Mouse (Mus musculus): ENCODE measurements around the gene Ccdc191. TPM values are rescaled to one million over a fixed set of nuclear protein-coding genes. Genes with fewer than 3 reads are reported as not detected.

The Ccdc191 gene
- 12.6 and 14.4 TPM in 2 replicates for polyA plus RNA-seq (2014; fragmentation: Nextera tagmentation; extraction: Ambion mirVana)

DNA sequence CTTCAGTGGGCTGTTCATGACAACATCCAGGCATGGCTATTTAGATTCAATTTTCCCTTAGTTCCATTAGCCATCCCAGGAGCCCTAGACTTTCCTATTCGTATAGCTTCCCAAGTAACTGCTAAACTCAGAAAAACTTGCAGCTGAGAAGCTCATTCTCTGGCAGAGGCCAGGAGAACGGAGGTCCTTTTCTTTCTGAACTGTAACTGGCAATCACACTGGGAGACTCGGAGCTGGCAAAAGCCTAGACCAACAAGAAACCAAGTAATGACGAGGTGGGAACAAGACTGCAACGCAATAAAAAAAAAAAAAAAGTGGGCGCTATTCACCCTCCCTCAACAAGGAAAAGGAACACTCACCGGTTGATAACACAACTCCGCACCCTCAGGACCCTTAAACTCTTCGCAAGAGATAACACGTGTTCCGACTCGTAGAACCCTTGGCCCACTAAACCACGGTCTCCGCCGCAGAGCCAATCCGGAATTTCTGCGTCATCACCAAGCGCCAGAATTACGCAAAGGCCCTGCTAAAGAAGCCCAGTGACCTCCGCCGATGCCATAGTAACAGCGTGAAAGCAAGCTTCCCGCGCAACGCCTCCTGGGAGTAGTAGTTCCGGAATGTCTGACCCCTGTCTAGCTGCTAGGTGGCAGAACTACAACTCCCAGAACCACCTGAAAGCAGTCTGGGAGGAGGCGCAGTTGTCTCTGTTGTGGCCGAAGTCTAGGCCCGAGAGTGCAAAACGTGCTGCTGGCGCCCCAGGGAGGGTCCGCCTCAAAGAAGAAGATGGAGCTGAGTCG is at the start of gene Ccdc191:
Gene Ccdc191, plus strand, starts transcription at position 593 of the 797 bp plus-strand sequence.
- no peaks in the 10 kb centered on the region for H3K36me3 ChIP-seq (ENCODE audit: control insufficient read depth, insufficient read depth, low read length)
- no peaks in the 10 kb centered on the region for H3K4me1 ChIP-seq (ENCODE audit: control insufficient read depth, insufficient read depth, low read length)
- under 1% methylated on average over 33 of the region's 33 CpGs for WGBS
- peak within 1 kb of the TSS; percentile 86 for H3K9ac ChIP-seq (ENCODE audit: low read length)
- H3K9me3 ChIP-seq (ENCODE audit: control insufficient read depth, low read length): no peaks in the 10 kb centered on the region
- H3K4me2 ChIP-seq (ENCODE audit: low read depth, severe bottlenecking): peak within 1 kb of the TSS; percentile 75
- peak; percentile 100 for DNase-seq (ENCODE audit: low spot score)
- peak; percentile 100 for ATAC-seq (ENCODE audit: insufficient number of reproducible peaks, low FRiP score, low TSS enrichment, low read depth)
- H3K27ac ChIP-seq (replicated peaks; ENCODE audit: low read depth, low read length): peak within 1 kb of the TSS; percentile 42; the same call in 1 of the 2 replicates
- H3K4me3 ChIP-seq (ENCODE audit: low read depth, low read length): peak within 1 kb of the TSS; percentile 68
- no peaks in the 10 kb centered on the region for H3K27me3 ChIP-seq (ENCODE audit: control insufficient read depth, insufficient read depth, low read length)

DNA sequence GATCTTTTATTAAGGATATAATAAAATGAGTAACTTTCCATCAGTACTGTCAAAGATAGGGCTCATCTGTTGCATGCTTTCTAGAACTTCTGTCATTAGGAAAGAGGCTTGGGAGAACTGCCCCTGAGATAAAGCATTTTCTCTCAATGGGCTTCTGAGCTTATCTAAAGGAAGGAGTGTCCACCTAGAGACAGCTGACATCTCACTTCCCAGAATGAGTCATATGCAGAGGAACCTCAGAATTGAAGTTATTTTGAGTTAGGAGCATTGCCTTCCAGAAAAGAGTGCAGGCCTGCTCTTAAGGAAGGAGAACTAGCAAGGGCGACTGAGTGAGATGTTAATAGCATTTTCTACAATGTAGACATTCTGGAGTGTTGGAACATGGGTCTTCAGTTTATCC is 48.4 kb upstream of the Ccdc191 start:
- 97% methylated on average over 1 of the region's 1 CpGs for WGBS
- no peaks in the 10 kb centered on the region for H3K36me3 ChIP-seq (ENCODE audit: control insufficient read depth, insufficient read depth, low read length)
- H3K4me2 ChIP-seq (ENCODE audit: low read depth, severe bottlenecking): no peak overlapping the region
- H3K27ac ChIP-seq (replicated peaks; ENCODE audit: low read depth, low read length): no peak overlapping the region
- no peak for ATAC-seq (ENCODE audit: insufficient number of reproducible peaks, low FRiP score, low TSS enrichment, low read depth)
- H3K27me3 ChIP-seq (ENCODE audit: control insufficient read depth, insufficient read depth, low read length): no peaks in the 10 kb centered on the region
- no peak overlapping the region for H3K4me3 ChIP-seq (ENCODE audit: low read depth, low read length)
- H3K4me1 ChIP-seq (ENCODE audit: control insufficient read depth, insufficient read depth, low read length): no peaks in the 10 kb centered on the region
- DNase-seq (ENCODE audit: low spot score): no peak
- H3K9me3 ChIP-seq (ENCODE audit: control insufficient read depth, low read length): no peaks in the 10 kb centered on the region
- no peak overlapping the region for H3K9ac ChIP-seq (ENCODE audit: low read length)

DNA sequence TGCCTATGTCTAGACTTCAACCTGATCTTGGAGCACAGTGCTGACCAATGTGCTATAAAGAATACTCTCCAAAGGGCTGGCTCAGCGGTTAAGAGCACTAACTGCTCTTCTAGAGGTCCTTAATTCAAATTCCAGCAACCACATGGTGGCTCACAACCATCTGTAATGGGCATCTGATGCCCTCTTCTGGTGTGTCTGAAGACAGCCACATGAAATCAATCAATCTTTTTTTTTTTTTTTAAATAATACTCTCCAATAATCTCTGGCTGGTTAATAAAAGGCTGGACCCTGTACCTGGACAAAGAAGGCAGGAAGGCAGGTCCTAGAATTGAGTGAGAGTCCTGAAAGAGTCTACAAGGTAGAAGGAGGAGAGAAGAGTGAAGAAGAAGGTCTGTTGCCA is 39.8 kb upstream of the Ccdc191 start:
- Histone ChIP-seq H3K4me3 (ENCODE audit: low read depth, low read length) (no peak overlapping the region), H3K4me2 (ENCODE audit: low read depth, severe bottlenecking) (no peak overlapping the region), H3K4me1 (ENCODE audit: control insufficient read depth, insufficient read depth, low read length) (no peaks in the 10 kb centered on the region), H3K36me3 (ENCODE audit: control insufficient read depth, insufficient read depth, low read length) (no peaks in the 10 kb centered on the region), H3K9me3 (ENCODE audit: control insufficient read depth, low read length) (no peaks in the 10 kb centered on the region), H3K27ac (replicated peaks; ENCODE audit: low read depth, low read length) (no peak overlapping the region), H3K9ac (ENCODE audit: low read length) (no peak overlapping the region), H3K27me3 (ENCODE audit: control insufficient read depth, insufficient read depth, low read length) (no peaks in the 10 kb centered on the region)
- 58% methylated on average over 1 of the region's 1 CpGs for WGBS
- no peak for ATAC-seq (ENCODE audit: insufficient number of reproducible peaks, low FRiP score, low TSS enrichment, low read depth)
- no peak for DNase-seq (ENCODE audit: low spot score)

DNA sequence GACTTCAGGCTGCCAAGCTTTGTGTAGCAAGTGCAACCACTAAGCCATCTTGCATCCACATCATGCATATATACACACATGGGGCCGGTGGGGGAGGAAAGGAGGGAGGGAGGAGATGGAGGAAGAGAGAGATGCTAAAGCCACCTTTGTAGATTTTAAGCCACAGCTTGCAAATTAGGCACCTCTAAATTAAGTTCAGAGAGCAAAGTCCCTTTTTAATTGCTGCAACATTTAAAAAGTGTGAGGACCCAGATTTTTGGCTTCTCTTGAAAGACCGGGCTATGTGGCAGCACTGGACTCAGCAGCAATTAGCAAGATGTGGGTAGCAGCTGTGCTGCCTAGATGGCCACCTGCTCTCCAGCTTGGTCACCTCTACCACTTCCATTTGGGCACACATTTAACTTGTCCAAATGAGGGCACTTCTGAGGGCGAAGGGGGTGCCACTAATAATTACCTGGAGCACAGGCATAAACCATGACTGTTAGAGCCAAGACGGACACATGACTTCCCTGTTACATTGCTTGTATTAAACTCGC is 30.6 kb upstream of the Ccdc191 start:
- DNase-seq (ENCODE audit: low spot score) (no peak), ATAC-seq (ENCODE audit: insufficient number of reproducible peaks, low FRiP score, low TSS enrichment, low read depth) (no peak)
- Histone ChIP-seq H3K4me2 (ENCODE audit: low read depth, severe bottlenecking) (no peak overlapping the region), H3K27ac (replicated peaks; ENCODE audit: low read depth, low read length) (no peak overlapping the region), H3K27me3 (ENCODE audit: control insufficient read depth, insufficient read depth, low read length) (no peaks in the 10 kb centered on the region), H3K9me3 (ENCODE audit: control insufficient read depth, low read length) (no peaks in the 10 kb centered on the region), H3K4me3 (ENCODE audit: low read depth, low read length) (no peak overlapping the region), H3K4me1 (ENCODE audit: control insufficient read depth, insufficient read depth, low read length) (no peaks in the 10 kb centered on the region), H3K36me3 (ENCODE audit: control insufficient read depth, insufficient read depth, low read length) (peaks cover 3% of the 10 kb centered on the region; the same call in 1 of the 2 replicates), H3K9ac (ENCODE audit: low read length) (no peak overlapping the region)
- 80% methylated on average over 5 of the region's 5 CpGs for WGBS

DNA sequence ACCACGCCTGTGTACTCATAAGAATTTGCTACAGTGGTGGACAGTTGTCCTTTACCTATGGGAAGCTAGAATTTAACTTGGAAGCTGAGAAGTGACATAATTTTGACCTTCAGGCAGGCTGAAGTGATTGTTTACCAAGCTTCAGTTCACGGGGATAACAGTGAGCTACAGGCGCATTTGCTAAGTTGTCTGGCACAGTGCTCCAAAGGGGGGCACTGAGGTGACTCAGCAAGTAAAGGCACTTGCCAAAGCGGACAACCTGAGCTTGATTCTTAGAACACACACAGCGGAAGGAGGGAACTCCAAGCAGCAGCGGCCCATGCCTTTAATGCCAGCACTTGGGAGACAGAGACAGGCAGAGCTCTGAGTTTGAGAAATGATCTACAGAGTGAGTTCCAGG is 29.0 kb upstream of the Ccdc191 start:
- no peaks in the 10 kb centered on the region for H3K9me3 ChIP-seq (ENCODE audit: control insufficient read depth, low read length)
- DNase-seq (ENCODE audit: low spot score) (no peak), ATAC-seq (ENCODE audit: insufficient number of reproducible peaks, low FRiP score, low TSS enrichment, low read depth) (no peak)
- H3K4me1 ChIP-seq (ENCODE audit: control insufficient read depth, insufficient read depth, low read length): no peaks in the 10 kb centered on the region
- no peak overlapping the region for H3K9ac ChIP-seq (ENCODE audit: low read length)
- 81% methylated on average over 6 of the region's 6 CpGs for WGBS
- H3K4me3 ChIP-seq (ENCODE audit: low read depth, low read length): no peak overlapping the region
- no peaks in the 10 kb centered on the region for H3K27me3 ChIP-seq (ENCODE audit: control insufficient read depth, insufficient read depth, low read length)
- peaks cover 3% of the 10 kb centered on the region for H3K36me3 ChIP-seq (ENCODE audit: control insufficient read depth, insufficient read depth, low read length)
- no peak overlapping the region for H3K4me2 ChIP-seq (ENCODE audit: low read depth, severe bottlenecking)
- H3K27ac ChIP-seq (replicated peaks; ENCODE audit: low read depth, low read length): no peak overlapping the region

- no peak overlapping the region for H3K4me3 ChIP-seq (ENCODE audit: low read depth, low read length)
- no peak for ATAC-seq (ENCODE audit: insufficient number of reproducible peaks, low FRiP score, low TSS enrichment, low read depth)
- no peaks in the 10 kb centered on the region for H3K9me3 ChIP-seq (ENCODE audit: control insufficient read depth, low read length)
- H3K4me2 ChIP-seq (ENCODE audit: low read depth, severe bottlenecking): no peak overlapping the region
- H3K27me3 ChIP-seq (ENCODE audit: control insufficient read depth, insufficient read depth, low read length): no peaks in the 10 kb centered on the region
- no peak overlapping the region for H3K9ac ChIP-seq (ENCODE audit: low read length)
- H3K36me3 ChIP-seq (ENCODE audit: control insufficient read depth, insufficient read depth, low read length): peaks cover 3% of the 10 kb centered on the region; the same call in 1 of the 2 replicates
- no peak overlapping the region for H3K27ac ChIP-seq (replicated peaks; ENCODE audit: low read depth, low read length)
- no peak for DNase-seq (ENCODE audit: low spot score)
- no peaks in the 10 kb centered on the region for H3K4me1 ChIP-seq (ENCODE audit: control insufficient read depth, insufficient read depth, low read length)
Measured at GRCm38 (mm10) chr16:43869805-43870204, 19.8 kb upstream of the Ccdc191 start.

- ATAC-seq (ENCODE audit: insufficient number of reproducible peaks, low FRiP score, low TSS enrichment, low read depth) (no peak), DNase-seq (ENCODE audit: low spot score) (no peak)
- Histone ChIP-seq H3K9ac (ENCODE audit: low read length) (no peak overlapping the region), H3K36me3 (ENCODE audit: control insufficient read depth, insufficient read depth, low read length) (peaks cover 3% of the 10 kb centered on the region; the same call in 1 of the 2 replicates), H3K9me3 (ENCODE audit: control insufficient read depth, low read length) (no peaks in the 10 kb centered on the region), H3K27ac (replicated peaks; ENCODE audit: low read depth, low read length) (no peak overlapping the region), H3K4me1 (ENCODE audit: control insufficient read depth, insufficient read depth, low read length) (no peaks in the 10 kb centered on the region), H3K4me3 (ENCODE audit: low read depth, low read length) (no peak overlapping the region), H3K4me2 (ENCODE audit: low read depth, severe bottlenecking) (no peak overlapping the region), H3K27me3 (ENCODE audit: control insufficient read depth, insufficient read depth, low read length) (no peaks in the 10 kb centered on the region)
- 92% methylated on average over 7 of the region's 7 CpGs for WGBS
Measured at GRCm38 (mm10) chr16:43871419-43871818, 18.2 kb upstream of the Ccdc191 start.

- 86% methylated on average over 6 of the region's 6 CpGs for WGBS
- H3K36me3 ChIP-seq (ENCODE audit: control insufficient read depth, insufficient read depth, low read length): peaks cover 11% of the 10 kb centered on the region; the same call in 1 of the 2 replicates
- no peak for ATAC-seq (ENCODE audit: insufficient number of reproducible peaks, low FRiP score, low TSS enrichment, low read depth)
Measured at GRCm38 (mm10) chr16:43879769-43880168, 9.8 kb upstream of the Ccdc191 start.

More at GRCm38 (mm10) chr16:43879769-43880168, 9.8 kb upstream of the Ccdc191 start:
- Histone ChIP-seq H3K4me2 (ENCODE audit: low read depth, severe bottlenecking) (no peak overlapping the region), H3K4me1 (ENCODE audit: control insufficient read depth, insufficient read depth, low read length) (no peaks in the 10 kb centered on the region), H3K9ac (ENCODE audit: low read length) (no peak overlapping the region), H3K27me3 (ENCODE audit: control insufficient read depth, insufficient read depth, low read length) (no peaks in the 10 kb centered on the region), H3K9me3 (ENCODE audit: control insufficient read depth, low read length) (no peaks in the 10 kb centered on the region), H3K27ac (replicated peaks; ENCODE audit: low read depth, low read length) (no peak overlapping the region), H3K4me3 (ENCODE audit: low read depth, low read length) (no peak overlapping the region)
- DNase-seq (ENCODE audit: low spot score): no peak
